Mouse (Mus musculus) CD4-positive, CD25-positive, alpha-beta regulatory T cell, adult 2 months (primary cell): ENCODE data around the gene Abhd2.

Experiments
- DNase-seq: peaks from one replicate; pipeline ENCODE4 v3.0.0-alpha.2; 2012; ENCODE audit warnings: low read depth, low spot score

The Abhd2 gene

GRCm38 (mm10) chr7:79293605-79294232 is 20.7 kb downstream of the Abhd2 start:
- no peak for DNase-seq

- no peak for DNase-seq
Measured at GRCm38 (mm10) chr7:79294449-79294980, 21.5 kb downstream of the Abhd2 start.

GRCm38 (mm10) chr7:79295196-79295826 is 22.3 kb downstream of the Abhd2 start:
- DNase-seq: no peak

DNA sequence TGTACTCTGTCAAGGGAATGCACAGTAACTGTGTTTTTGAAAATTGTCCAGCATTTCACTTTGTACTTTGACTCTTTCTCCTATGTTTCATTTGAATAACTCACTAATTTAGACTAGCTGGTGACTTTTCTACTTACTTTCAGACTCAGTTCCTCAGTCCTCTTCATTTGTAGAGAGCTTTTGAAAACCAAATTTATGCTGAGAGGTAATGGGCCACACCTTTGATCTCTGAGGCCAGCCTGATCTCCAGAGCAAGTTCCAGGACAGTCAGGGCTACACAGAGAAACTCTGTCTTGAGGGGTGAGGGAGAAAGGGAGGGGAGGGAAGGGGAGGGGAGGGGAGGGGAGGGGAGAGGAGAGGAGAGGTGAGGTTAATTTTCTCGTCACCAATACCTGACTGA is 25.7 kb downstream of the Abhd2 start:
- DNase-seq: no peak

DNA sequence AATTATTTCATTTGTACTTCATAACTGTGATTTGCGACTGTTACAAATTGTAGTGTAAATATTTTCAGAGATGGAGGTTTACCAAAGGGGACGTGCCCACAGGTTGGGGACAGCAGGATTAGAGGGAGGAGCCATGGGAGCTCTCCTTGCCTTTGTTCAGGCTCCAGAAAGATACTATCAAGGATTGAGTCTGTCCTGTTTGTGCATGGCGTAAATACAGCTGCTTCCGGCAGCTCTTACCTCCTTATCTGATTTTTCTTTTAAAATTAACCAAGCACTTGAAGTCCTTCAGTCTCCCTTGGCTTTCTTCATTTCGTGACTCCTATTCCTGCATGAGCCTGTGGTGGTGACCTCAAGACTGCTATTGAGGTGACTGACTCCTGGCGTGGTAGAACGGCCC is 26.5 kb downstream of the Abhd2 start:
- no peak for DNase-seq

- DNase-seq: peak; percentile 68
Measured at GRCm38 (mm10) chr7:79300432-79301151, 27.6 kb downstream of the Abhd2 start.

GRCm38 (mm10) chr7:79302145-79302544 is 29.1 kb downstream of the Abhd2 start:
- DNase-seq: no peak

DNA sequence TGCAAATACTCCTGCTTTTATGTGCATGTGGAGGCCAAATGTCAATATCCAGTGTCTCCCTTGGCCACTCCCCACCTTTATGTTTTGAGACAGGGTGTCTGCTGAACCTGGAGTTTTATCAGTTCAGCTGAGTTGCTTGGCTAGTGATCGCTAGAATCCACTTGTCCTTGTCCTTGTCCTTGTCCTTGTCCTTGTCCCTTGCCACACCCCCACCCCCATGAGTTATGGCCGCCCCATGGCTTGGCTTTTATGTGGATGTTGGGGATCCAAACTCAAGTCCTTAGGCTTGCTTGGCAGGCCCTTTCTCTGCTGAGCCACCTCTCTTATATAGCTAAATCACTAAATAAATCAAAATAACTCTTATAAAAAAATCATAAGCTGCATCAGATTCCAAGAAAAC is 29.6 kb downstream of the Abhd2 start:
- DNase-seq: no peak

- DNase-seq: no peak
Measured at GRCm38 (mm10) chr7:79303183-79303761, 30.3 kb downstream of the Abhd2 start.

GRCm38 (mm10) chr7:79308455-79309030 is 35.5 kb downstream of the Abhd2 start:
- no peak for DNase-seq

GRCm38 (mm10) chr7:79309247-79310190 is 36.5 kb downstream of the Abhd2 start:
- DNase-seq: no peak

DNA sequence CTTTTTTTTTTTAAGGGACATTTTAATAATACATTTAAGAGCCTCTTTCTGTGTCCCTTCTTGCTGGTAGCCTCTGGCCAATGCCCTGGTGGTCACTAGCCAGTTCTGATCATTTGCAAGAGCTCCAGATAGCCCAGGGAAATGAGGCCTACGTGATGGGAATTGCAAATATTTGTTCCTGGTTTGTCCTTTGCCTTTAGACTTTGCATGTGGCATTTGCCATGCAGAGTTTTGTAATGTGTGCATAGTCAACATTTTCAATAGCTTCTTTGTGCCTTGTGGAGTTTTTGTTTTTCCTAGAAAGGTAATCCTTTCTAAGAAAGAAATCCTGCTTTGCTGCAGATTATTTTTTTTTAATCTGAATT is 37.2 kb downstream of the Abhd2 start:
- DNase-seq: no peak

- no peak for DNase-seq
Measured at GRCm38 (mm10) chr7:79311420-79311988, 38.5 kb downstream of the Abhd2 start.

- DNase-seq: no peak
Measured at GRCm38 (mm10) chr7:79312246-79312645, 39.2 kb downstream of the Abhd2 start.

DNA sequence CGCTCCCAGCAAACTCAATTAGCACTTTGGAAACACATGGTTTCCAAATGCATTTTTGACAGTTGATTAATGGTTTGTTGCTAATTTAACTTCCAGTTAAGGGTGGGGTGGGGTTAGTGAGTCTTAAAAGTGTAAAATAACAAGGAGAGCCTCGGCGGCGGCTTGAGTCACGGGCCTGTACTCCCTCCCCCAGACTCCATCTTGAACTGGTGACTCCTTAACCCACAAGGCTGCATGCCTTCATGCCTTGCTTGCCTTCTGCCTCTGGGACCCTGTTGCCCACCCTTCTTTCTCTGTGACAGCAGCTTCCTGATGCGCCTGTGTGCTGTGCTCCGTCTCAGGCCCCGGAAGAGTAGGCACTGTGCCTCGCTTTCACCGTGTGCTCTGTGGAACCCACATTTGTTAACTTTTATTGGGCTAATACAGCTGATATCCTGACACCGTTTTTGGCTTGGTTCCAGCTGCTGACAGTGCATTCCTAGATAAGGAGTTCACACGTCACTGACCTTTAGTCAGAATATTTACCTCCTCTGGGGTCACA is 40.6 kb downstream of the Abhd2 start:
- peak; percentile 15 for DNase-seq

GRCm38 (mm10) chr7:79314517-79314916 is 41.5 kb downstream of the Abhd2 start:
- peak; percentile 5 for DNase-seq

DNA sequence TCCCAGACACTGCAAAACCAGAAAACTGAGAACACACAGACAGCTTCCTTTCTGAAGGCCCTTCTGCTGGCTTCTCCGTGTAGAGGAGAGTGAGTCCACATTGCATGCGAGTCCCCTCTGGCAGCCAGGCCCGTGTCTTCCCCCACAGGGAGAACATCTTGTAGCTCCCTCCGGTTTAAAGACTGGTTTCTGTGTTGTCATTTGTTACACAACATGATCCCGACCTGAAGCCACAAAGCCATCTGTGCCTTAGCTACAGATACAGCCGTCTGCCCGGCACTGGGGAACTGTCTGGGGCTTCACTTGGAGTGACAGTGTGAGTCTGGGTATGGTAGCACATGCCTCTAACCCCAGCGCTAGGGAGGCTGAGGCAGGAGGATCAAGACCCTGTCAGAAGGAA is 42.1 kb downstream of the Abhd2 start:
- no peak for DNase-seq

DNA sequence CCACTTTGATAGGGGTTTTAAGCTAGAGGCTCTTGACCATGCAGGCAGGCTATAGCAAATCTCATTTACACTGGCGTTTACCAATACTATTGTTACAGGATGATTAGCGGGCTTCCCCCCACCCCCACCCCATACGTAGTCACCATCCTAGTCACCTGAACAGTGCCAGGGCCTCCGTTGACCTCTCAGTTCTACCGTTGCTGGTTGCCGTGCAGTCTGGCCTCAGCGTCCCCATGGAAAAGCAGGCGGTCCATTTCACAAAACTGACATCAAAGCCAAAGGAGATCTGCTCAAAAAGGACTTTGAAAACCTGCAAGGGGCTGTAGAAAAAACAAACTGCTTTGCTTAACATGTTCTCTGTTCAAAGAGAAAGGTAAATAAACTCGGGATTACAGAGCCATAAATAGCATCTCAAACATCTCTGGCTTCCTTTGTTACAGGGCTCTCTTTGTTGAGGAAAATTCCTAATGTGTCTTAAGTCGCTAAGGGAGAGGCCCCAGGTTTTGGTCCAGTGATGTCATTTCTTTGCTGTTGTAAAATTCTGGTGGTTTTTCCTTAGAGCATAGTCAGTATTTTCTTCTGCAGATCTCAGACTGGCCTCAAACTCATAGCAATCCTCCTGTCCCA is 43.2 kb downstream of the Abhd2 start:
- DNase-seq: no peak

DNA sequence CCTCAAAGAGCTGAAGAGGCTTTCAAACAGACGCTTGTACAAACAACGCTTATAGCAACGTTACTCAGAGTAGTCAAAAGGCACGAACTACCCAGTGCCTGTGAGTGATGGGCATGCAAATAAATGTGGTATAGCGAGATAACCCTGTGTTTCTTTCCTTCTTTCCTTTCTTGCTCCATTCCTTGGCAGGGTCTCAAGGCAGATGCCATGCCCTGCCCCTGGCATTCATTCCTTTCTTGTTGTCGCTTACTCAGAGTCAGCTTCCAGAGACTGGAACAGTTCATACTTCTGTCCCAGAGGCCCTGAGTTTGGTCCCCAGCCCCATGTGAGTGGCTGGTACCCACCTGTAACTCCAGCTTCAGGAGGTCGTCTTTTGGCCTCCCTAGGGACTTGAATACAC is 44.6 kb downstream of the Abhd2 start:
- no peak for DNase-seq
